Mouse (Mus musculus) intestine, postnatal 0 days (tissue): ENCODE measurements around the gene Hsf4. TPM values are rescaled to one million over a fixed set of nuclear protein-coding genes. Genes with fewer than 3 reads are reported as not detected.
A peak's percentile ranks its signal among the peaks of the same experiment; 100 is the strongest.

Experiments
- ATAC-seq: fragments of 200-750 bp; cut with Nextera tagmentation; 2 replicates; pipeline ENCODE4 v1.8.0; 2017; ENCODE audit warnings: mild to moderate bottlenecking, moderate TSS enrichment, moderate library complexity
- H3K27ac ChIP-seq: fragments of 300-500 bp; sonication (generic); 2 replicates; pipeline ENCODE4 v1.5.1; 2014; ENCODE audit warnings: mild to moderate bottlenecking, low read depth, low read length, moderate library complexity
- H3K27me3 ChIP-seq: fragments of 300-500 bp; sonication (generic); replicated peaks from 2 replicates; pipeline ENCODE4 v1.6.1; 2014; ENCODE audit warnings: low read length, mixed read lengths; ENCODE audit not compliant: control insufficient read depth, insufficient read depth
- H3K36me3 ChIP-seq: fragments of 300-500 bp; sonication (generic); 2 replicates; pipeline ENCODE4 v1.6.1; 2014; ENCODE audit warnings: mild to moderate bottlenecking, moderate library complexity; ENCODE audit not compliant: control insufficient read depth, insufficient read depth
- H3K4me1 ChIP-seq: fragments of 300-500 bp; sonication (generic); replicated peaks from 2 replicates; pipeline ENCODE4 v1.6.1; 2014; ENCODE audit warnings: antibody characterized with exemption, low read length, mixed read lengths; ENCODE audit not compliant: control insufficient read depth, insufficient read depth
- H3K4me2 ChIP-seq: fragments of 300-500 bp; sonication (generic); replicated peaks from 2 replicates; pipeline ENCODE4 v1.6.1; 2014; ENCODE audit warnings: low read depth, mild to moderate bottlenecking, moderate library complexity
- H3K4me3 ChIP-seq: fragments of 300-500 bp; sonication (generic); 2 replicates; pipeline ENCODE4 v1.5.1; 2014; ENCODE audit warnings: low read depth, low read length
- H3K9ac ChIP-seq: fragments of 300-500 bp; sonication (generic); 2 replicates; pipeline ENCODE4 v1.6.1; 2014; ENCODE audit warnings: mild to moderate bottlenecking, low read depth, low read length
- H3K9me3 ChIP-seq: fragments of 300-500 bp; sonication (generic); 2 replicates; pipeline ENCODE4 v1.6.1; 2016; ENCODE audit warnings: mixed run types; ENCODE audit not compliant: control insufficient read depth
- CTCF ChIP-seq: sonication (generic); IDR thresholded peaks from 2 replicates; pipeline ENCODE4 v1.5.1; 2016; ENCODE audit warnings: low read depth, mild to moderate bottlenecking, control low read depth, antibody characterized with exemption, moderate library complexity
- whole genome bisulfite sequencing: fragments of 180-500 bp; shearing (Covaris S2); extraction: QIAGEN DNeasy Blood & Tissue Kit; methylation state at CpG from one replicate; pipeline ENCODE4 v1.1.7; 2014; 5-methylcytosine and 5-hydroxymethylcytosine counted together
- polyA plus RNA-seq: library from polyadenylated mRNA; unstranded; fragments of >200 nt; fragmentation: Nextera tagmentation; extraction: Ambion mirVana; gene quantifications from 2 replicates; pipeline ENCODE4 v1.2.1, GENCODE M21; 2015

Gene Hsf4
- polyA plus RNA-seq, 1 experiment from 2014 or later: 0.48 TPM

GRCm38 (mm10) chr8:105251954-105252353 lies 17.6 kb upstream of the Hsf4 start:
- Histone ChIP-seq H3K9ac (no peak overlapping the region), H3K36me3 (peaks cover 54% of the 10 kb centered on the region), H3K9me3 (no peaks in the 10 kb centered on the region), H3K27ac (no peak overlapping the region), H3K4me3 (no peak overlapping the region), H3K4me2 (no peak overlapping the region), H3K27me3 (no peaks in the 10 kb centered on the region), H3K4me1 (peaks cover 3% of the 10 kb centered on the region; the same call in 1 of the 2 replicates)
- TF ChIP-seq CTCF: no peak
- WGBS: 93% methylated on average over 6 of the region's 6 CpGs
- ATAC-seq: no peak

GRCm38 (mm10) chr8:105252680-105253537 lies 16.7 kb upstream of the Hsf4 start:
- H3K9ac ChIP-seq: no peak overlapping the region
- H3K4me1 ChIP-seq: peaks cover 3% of the 10 kb centered on the region; the same call in 1 of the 2 replicates
- H3K4me3 ChIP-seq: no peak overlapping the region
- ATAC-seq: no peak
- no peak overlapping the region for H3K27ac ChIP-seq
- H3K4me2 ChIP-seq: no peak overlapping the region; the same call in 1 of the 2 replicates
- no peaks in the 10 kb centered on the region for H3K9me3 ChIP-seq
- WGBS: 60% methylated on average over 10 of the region's 10 CpGs
- H3K27me3 ChIP-seq: no peaks in the 10 kb centered on the region
- TF ChIP-seq CTCF: no peak
- peaks cover 45% of the 10 kb centered on the region for H3K36me3 ChIP-seq

GRCm38 (mm10) chr8:105253766-105254151 lies 15.8 kb upstream of the Hsf4 start:
- Histone ChIP-seq H3K9me3 (no peaks in the 10 kb centered on the region), H3K27ac (no peak overlapping the region), H3K9ac (peak overlapping the region; percentile 47; the same call in 1 of the 2 replicates), H3K36me3 (peaks cover 38% of the 10 kb centered on the region), H3K4me3 (peak overlapping the region; percentile 64), H3K4me1 (peaks cover 3% of the 10 kb centered on the region; the same call in 1 of the 2 replicates), H3K4me2 (peak overlapping the region; percentile 98), H3K27me3 (0 out of 2 replicates have a peak, but pooled peaks cover 4% of the 10 kb centered on the region)
- no peak for ATAC-seq
- WGBS: 53% methylated on average over 20 of the region's 20 CpGs
- TF ChIP-seq CTCF: no peak

DNA sequence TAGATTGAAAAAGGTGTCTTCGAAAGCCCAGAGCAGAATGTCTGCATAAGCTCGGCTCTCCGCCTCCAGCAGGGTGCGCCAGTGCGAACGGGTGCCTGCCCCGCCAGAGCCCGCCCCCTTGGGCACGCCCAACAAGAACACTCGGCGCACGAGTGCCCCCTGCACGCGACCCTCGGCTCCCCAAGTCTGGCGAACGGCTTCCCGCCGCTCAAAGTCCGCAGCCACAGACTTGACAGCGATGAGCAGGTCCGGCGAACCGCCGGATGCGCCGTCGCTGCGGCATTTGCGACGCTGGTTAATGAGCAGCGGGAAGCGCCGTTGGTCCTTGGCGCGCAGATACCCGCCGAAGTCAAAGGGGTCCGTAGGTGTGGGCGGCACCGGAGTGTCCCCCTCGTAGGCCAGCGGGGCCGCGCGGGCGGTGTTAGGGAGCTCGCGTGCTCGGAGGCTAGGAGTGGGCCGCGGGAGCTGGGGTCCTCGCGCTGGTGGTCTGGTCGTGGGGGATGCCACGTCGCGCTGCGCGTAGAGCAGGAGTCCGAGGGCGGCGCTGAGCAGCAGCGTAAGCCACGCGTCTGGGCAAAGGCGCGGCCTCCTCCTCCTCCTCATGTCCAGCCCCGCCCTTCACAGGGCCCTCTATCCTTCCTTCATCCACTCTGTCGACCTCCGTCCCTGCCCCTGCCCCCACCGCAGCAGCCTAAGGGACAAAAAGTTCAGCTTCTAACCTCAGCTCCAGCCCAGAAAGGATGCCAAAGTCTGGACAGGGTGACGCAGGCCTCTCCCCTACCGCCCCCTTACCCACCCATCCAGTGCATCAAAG lies 15.2 kb upstream of the Hsf4 start:
- H3K4me3 ChIP-seq: peak overlapping the region; percentile 64
- H3K27ac ChIP-seq: peak overlapping the region; percentile 72
- TF ChIP-seq CTCF: peak; percentile 97
- H3K27me3 ChIP-seq: peaks cover 10% of the 10 kb centered on the region; the same call in 1 of the 2 replicates
- H3K9me3 ChIP-seq: no peaks in the 10 kb centered on the region
- H3K4me1 ChIP-seq: peaks cover 8% of the 10 kb centered on the region; the same call in 1 of the 2 replicates
- peak overlapping the region; percentile 47 for H3K9ac ChIP-seq
- peaks cover 36% of the 10 kb centered on the region for H3K36me3 ChIP-seq
- peak; percentile 76 for ATAC-seq
- WGBS: under 1% methylated on average over 74 of the region's 74 CpGs
- peak overlapping the region; percentile 98 for H3K4me2 ChIP-seq

DNA sequence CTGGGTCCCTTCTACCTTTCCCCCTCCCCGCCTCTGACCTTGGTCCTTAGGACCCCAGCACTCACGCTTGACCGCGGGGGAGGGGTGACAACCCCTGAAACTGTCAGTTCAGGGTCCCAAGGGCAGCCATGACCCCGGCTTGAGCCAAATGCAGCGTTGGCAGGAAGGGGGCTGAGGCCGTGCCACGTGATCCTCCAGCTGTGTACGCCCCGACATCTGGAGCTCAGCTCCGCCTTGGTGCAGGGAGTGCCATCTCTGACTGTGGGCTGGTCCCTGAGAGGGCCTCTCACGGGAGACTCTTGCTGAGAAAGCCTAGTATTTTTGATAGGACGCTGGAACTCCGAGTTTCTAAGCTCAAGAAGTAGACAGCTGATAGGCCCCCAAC lies 14.6 kb upstream of the Hsf4 start, which contains the start of gene B3gnt9:
TSS of gene B3gnt9 (minus strand) at position 188 of the 385 bp plus-strand sequence.
- Histone ChIP-seq H3K27me3 (peaks cover 10% of the 10 kb centered on the region; the same call in 1 of the 2 replicates), H3K4me3 (peak within 1 kb of the TSS; percentile 64), H3K36me3 (peaks cover 30% of the 10 kb centered on the region), H3K9ac (peak within 1 kb of the TSS; percentile 47), H3K4me1 (peaks cover 12% of the 10 kb centered on the region; the same call in 1 of the 2 replicates), H3K9me3 (no peaks in the 10 kb centered on the region), H3K4me2 (peak within 1 kb of the TSS; percentile 98), H3K27ac (peak within 1 kb of the TSS; percentile 72)
- ATAC-seq: peak; percentile 62
- under 1% methylated on average over 14 of the region's 14 CpGs for WGBS
- TF ChIP-seq CTCF: no peak
